Mouse (Mus musculus): ENCODE results near the gene Pogz. TPM values are rescaled to one million over a fixed set of nuclear protein-coding genes. Genes with fewer than 3 reads are reported as not detected.

The Pogz gene
- polyA plus RNA-seq, 1 experiment from 2014 or later, result 25.6 TPM

DNA sequence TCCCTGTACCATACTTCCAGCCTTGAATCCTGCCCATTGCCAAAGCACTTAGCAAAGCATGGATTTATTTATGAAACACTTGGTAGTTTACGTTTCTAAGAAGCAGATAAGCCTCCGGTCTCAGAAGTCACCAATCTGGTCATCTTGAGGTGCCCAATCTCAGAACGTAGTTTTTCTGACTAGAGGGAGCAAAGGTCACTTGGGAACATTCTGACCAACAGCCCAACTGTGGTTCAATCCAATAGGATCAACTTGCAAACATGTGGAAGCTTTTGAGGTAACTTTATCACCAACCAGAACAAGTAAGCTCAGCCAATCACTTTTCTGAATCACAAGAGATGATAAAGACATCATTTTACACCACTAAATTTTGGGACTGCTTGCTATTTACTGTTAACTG, 2.0 kb upstream of the Pogz start:
- ATAC-seq, result no peak
- H3K36me3 ChIP-seq (ENCODE audit: poor library complexity, severe bottlenecking), result no peaks in the 10 kb centered on the region
- H3K4me1 ChIP-seq, result peaks cover 21% of the 10 kb centered on the region
- H3K4me2 ChIP-seq, result no peak overlapping the region
- no peak overlapping the region for H3K9ac ChIP-seq
- H3K9me3 ChIP-seq (replicated peaks), result no peaks in the 10 kb centered on the region
- H3K27me3 ChIP-seq, result peaks cover 4% of the 10 kb centered on the region; the same call in 1 of the 2 replicates
- 84% methylated on average over 3 of the region's 3 CpGs for WGBS
- no peak overlapping the region for H3K27ac ChIP-seq
- H3K4me3 ChIP-seq, result no peak overlapping the region

- WGBS, result 2% methylated on average over 26 of the region's 62 CpGs
- Histone ChIP-seq H3K27ac (peak overlapping the region; percentile 99), H3K4me3 (peak overlapping the region; percentile 68), H3K4me2 (peak overlapping the region; percentile 74), H3K9ac (peak overlapping the region; percentile 89), H3K27me3 (no peaks in the 10 kb centered on the region), H3K9me3 (replicated peaks) (no peaks in the 10 kb centered on the region), H3K4me1 (peaks cover 30% of the 10 kb centered on the region), H3K36me3 (ENCODE audit: poor library complexity, severe bottlenecking) (no peaks in the 10 kb centered on the region)
- ATAC-seq, result peak; percentile 78
These were observed 661 bp downstream of the Pogz start for GRCm38 (mm10) chr3:94837959-94838496.

- peaks cover 30% of the 10 kb centered on the region for H3K4me1 ChIP-seq
- H3K9me3 ChIP-seq (replicated peaks), result no peaks in the 10 kb centered on the region
- ATAC-seq, result no peak
- peaks cover 1% of the 10 kb centered on the region; the same call in 1 of the 2 replicates for H3K36me3 ChIP-seq (ENCODE audit: poor library complexity, severe bottlenecking)
- WGBS, result 8% methylated on average over 9 of the region's 9 CpGs
- H3K27me3 ChIP-seq, result no peaks in the 10 kb centered on the region
- peak overlapping the region; percentile 74 for H3K4me2 ChIP-seq
- H3K9ac ChIP-seq, result peak overlapping the region; percentile 89
- peak overlapping the region; percentile 68 for H3K4me3 ChIP-seq
- peak overlapping the region; percentile 99 for H3K27ac ChIP-seq
These were observed 1.3 kb downstream of the Pogz start for GRCm38 (mm10) chr3:94838631-94839030.

- Histone ChIP-seq H3K9ac (peak overlapping the region; percentile 89), H3K4me2 (peak overlapping the region; percentile 74), H3K4me1 (peaks cover 30% of the 10 kb centered on the region), H3K9me3 (replicated peaks) (no peaks in the 10 kb centered on the region), H3K27ac (0 out of 2 replicates have a peak overlapping the region, but pooled peaks have one; percentile 99), H3K27me3 (no peaks in the 10 kb centered on the region), H3K4me3 (peak overlapping the region; percentile 68), H3K36me3 (ENCODE audit: poor library complexity, severe bottlenecking) (peaks cover 2% of the 10 kb centered on the region; the same call in 1 of the 2 replicates)
- no peak for ATAC-seq
- 71% methylated on average over 5 of the region's 5 CpGs for WGBS
These were observed 1.7 kb downstream of the Pogz start for GRCm38 (mm10) chr3:94839101-94839500.

DNA sequence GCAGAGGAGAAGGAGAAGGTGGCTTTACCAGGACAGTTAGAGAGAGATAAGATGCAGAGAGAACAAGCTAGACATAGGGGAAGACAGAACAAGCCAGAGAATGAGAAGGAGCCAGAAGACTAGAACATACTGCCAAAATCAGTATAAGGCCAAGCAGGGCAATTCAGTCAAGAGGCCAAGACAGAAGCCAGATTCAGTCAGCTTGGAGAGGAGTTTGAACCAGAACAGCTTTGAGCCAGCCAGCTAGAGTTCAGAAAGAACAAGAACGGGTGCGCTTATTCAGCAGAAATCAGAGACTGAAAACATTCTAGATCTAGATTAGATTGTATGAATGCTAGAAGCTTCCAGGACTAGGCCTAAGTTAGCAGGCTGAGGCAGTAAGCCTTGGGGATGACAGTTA, 10.0 kb downstream of the Pogz start:
- Histone ChIP-seq H3K4me2 (no peak overlapping the region), H3K27ac (no peak overlapping the region), H3K36me3 (ENCODE audit: poor library complexity, severe bottlenecking) (peaks cover 2% of the 10 kb centered on the region; the same call in 1 of the 2 replicates), H3K9me3 (replicated peaks) (no peaks in the 10 kb centered on the region), H3K9ac (no peak overlapping the region), H3K4me3 (no peak overlapping the region), H3K27me3 (no peaks in the 10 kb centered on the region), H3K4me1 (peaks cover 10% of the 10 kb centered on the region)
- WGBS, result 94% methylated on average over 2 of the region's 2 CpGs
- no peak for ATAC-seq

DNA sequence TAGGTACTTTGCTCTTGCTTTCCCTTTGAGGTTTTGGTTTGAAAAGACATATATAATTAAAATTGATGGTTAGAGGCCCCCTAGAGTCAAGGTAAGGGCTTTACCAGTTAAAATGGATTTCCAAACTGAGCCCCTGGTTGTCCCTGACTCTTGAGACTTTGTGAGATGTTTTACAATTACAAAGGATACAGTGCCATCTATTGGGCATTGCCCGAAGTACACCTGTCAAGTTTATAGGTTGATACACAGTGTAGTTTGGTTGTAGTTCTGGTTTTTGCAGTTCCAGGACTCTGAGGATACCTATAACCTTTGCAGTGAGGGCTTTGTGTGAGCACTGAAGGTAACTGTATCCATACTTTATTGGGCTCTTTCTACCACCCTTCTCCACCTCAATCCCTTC, 12.0 kb downstream of the Pogz start:
- ATAC-seq, result no peak
- peaks cover 7% of the 10 kb centered on the region for H3K4me1 ChIP-seq
- no peak overlapping the region for H3K4me2 ChIP-seq
- no peak overlapping the region for H3K4me3 ChIP-seq
- no peaks in the 10 kb centered on the region for H3K9me3 ChIP-seq (replicated peaks)
- H3K27ac ChIP-seq, result no peak overlapping the region
- peaks cover 4% of the 10 kb centered on the region for H3K36me3 ChIP-seq (ENCODE audit: poor library complexity, severe bottlenecking)
- WGBS, result 21% methylated on average over 1 of the region's 1 CpGs
- H3K9ac ChIP-seq, result no peak overlapping the region
- no peaks in the 10 kb centered on the region for H3K27me3 ChIP-seq

DNA sequence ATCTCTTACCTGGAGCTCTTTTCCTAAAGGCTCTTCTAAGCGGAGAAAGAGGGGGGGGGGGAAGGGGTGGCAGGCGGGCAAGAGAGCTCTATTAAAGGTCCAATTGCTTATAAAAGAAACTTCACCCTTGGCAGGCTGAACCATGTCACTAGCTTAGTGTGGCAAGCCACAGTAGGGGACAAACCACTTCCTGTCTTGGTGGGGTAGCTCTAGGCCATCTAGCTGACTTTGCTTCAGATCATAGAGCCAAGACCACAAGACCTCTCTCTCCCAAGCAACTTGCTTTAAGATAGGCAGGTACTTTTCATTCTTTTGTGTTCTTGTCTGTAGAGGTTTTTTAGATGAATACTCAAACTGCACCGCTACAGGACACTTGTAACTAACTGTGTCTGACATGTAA, 14.4 kb downstream of the Pogz start:
- ATAC-seq, result no peak
- WGBS, result 86% methylated on average over 3 of the region's 3 CpGs

GRCm38 (mm10) chr3:94852215-94852614, 14.8 kb downstream of the Pogz start:
- Histone ChIP-seq H3K4me2 (no peak overlapping the region), H3K9me3 (replicated peaks) (no peaks in the 10 kb centered on the region), H3K9ac (no peak overlapping the region), H3K4me1 (no peaks in the 10 kb centered on the region), H3K36me3 (ENCODE audit: poor library complexity, severe bottlenecking) (peaks cover 31% of the 10 kb centered on the region), H3K4me3 (no peak overlapping the region), H3K27ac (no peak overlapping the region), H3K27me3 (no peaks in the 10 kb centered on the region)
- ATAC-seq, result no peak
- WGBS, result 85% methylated on average over 3 of the region's 3 CpGs

More for the DNA sequence above, 14.4 kb downstream of the Pogz start:
- no peak overlapping the region for H3K4me2 ChIP-seq
- H3K4me3 ChIP-seq, result no peak overlapping the region
- H3K9ac ChIP-seq, result no peak overlapping the region
- no peaks in the 10 kb centered on the region for H3K9me3 ChIP-seq (replicated peaks)
- H3K27me3 ChIP-seq, result no peaks in the 10 kb centered on the region
- H3K4me1 ChIP-seq, result no peaks in the 10 kb centered on the region
- no peak overlapping the region for H3K27ac ChIP-seq
- H3K36me3 ChIP-seq (ENCODE audit: poor library complexity, severe bottlenecking), result peaks cover 26% of the 10 kb centered on the region

DNA sequence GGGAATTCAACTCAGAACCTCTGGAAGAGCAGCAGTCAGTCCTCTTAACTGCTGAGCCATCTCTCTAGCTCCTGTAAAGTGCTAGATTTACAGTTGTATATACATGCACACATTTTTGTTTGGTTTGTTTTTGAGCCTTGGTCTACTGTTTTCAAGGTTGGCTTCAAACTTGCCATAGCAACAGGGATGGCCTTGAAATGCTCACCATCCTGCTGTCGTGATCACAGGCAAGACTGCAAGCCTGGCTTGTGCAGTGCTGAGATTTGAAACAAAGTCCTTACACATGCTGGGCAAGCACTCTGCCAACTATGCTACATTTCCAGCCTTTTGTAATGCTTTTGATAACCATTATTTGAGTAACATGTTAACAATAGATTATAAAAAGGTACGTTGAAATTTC, 22.1 kb downstream of the Pogz start:
- Histone ChIP-seq H3K4me2 (no peak overlapping the region), H3K27me3 (no peaks in the 10 kb centered on the region), H3K4me3 (no peak overlapping the region), H3K9me3 (replicated peaks) (no peaks in the 10 kb centered on the region), H3K9ac (no peak overlapping the region), H3K27ac (no peak overlapping the region), H3K4me1 (no peaks in the 10 kb centered on the region), H3K36me3 (ENCODE audit: poor library complexity, severe bottlenecking) (peaks cover 84% of the 10 kb centered on the region)
- WGBS, result 86% methylated on average over 2 of the region's 2 CpGs
- ATAC-seq, result no peak

GRCm38 (mm10) chr3:94869011-94869410, 31.6 kb downstream of the Pogz start:
- H3K27ac ChIP-seq, result no peak overlapping the region
- no peak overlapping the region for H3K4me2 ChIP-seq
- 97% methylated on average over 3 of the region's 3 CpGs for WGBS
- no peaks in the 10 kb centered on the region for H3K9me3 ChIP-seq (replicated peaks)
- no peaks in the 10 kb centered on the region for H3K27me3 ChIP-seq
- no peak overlapping the region for H3K9ac ChIP-seq
- H3K4me3 ChIP-seq, result no peak overlapping the region
- no peaks in the 10 kb centered on the region for H3K4me1 ChIP-seq
- H3K36me3 ChIP-seq (ENCODE audit: poor library complexity, severe bottlenecking), result peaks cover 93% of the 10 kb centered on the region
- no peak for ATAC-seq

DNA sequence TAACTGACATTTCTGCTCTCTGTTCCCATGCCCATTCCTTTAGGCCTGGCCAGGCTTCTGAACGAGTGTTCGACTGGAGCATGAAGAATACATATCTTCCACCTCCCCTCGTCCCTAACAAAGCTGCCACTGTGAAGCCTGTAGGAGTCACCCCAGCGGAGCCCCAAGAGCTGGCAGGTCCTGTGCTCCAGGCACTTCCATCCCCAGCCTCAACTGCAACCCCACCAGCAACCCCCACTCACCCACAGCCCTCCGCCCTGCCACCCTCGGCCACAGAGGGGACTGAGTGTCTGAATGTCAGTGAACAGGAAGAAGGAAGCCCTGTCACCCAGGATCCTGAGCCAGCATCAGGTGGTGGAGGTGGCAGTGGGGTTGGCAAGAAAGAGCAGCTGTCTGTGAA, 41.3 kb downstream of the Pogz start:
- H3K27ac ChIP-seq, result no peak overlapping the region
- H3K36me3 ChIP-seq (ENCODE audit: poor library complexity, severe bottlenecking), result peaks cover 98% of the 10 kb centered on the region
- no peaks in the 10 kb centered on the region for H3K9me3 ChIP-seq (replicated peaks)
- no peak overlapping the region for H3K9ac ChIP-seq
- H3K4me1 ChIP-seq, result no peaks in the 10 kb centered on the region
- ATAC-seq, result no peak
- no peaks in the 10 kb centered on the region for H3K27me3 ChIP-seq
- WGBS, result 91% methylated on average over 6 of the region's 6 CpGs
- no peak overlapping the region for H3K4me3 ChIP-seq
- H3K4me2 ChIP-seq, result no peak overlapping the region

- 74% methylated on average over 4 of the region's 4 CpGs for WGBS
These were observed 44.5 kb downstream of the Pogz start for GRCm38 (mm10) chr3:94881840-94882239.

GRCm38 (mm10) chr3:94882579-94882978, 45.2 kb downstream of the Pogz start:
- H3K27me3 ChIP-seq, result no peaks in the 10 kb centered on the region
- H3K27ac ChIP-seq, result no peak overlapping the region
- no peak overlapping the region for H3K4me2 ChIP-seq
- H3K9ac ChIP-seq, result no peak overlapping the region
- no peak for ATAC-seq
- no peaks in the 10 kb centered on the region for H3K9me3 ChIP-seq (replicated peaks)
- WGBS, result 85% methylated on average over 3 of the region's 3 CpGs
- peaks cover 78% of the 10 kb centered on the region for H3K36me3 ChIP-seq (ENCODE audit: poor library complexity, severe bottlenecking)
- H3K4me3 ChIP-seq, result no peak overlapping the region
- H3K4me1 ChIP-seq, result peaks cover 17% of the 10 kb centered on the region

More at GRCm38 (mm10) chr3:94881840-94882239, 44.5 kb downstream of the Pogz start:
- no peaks in the 10 kb centered on the region for H3K9me3 ChIP-seq (replicated peaks)
- no peak for ATAC-seq
- H3K27ac ChIP-seq, result no peak overlapping the region
- no peak overlapping the region for H3K4me3 ChIP-seq
- peaks cover 85% of the 10 kb centered on the region for H3K36me3 ChIP-seq (ENCODE audit: poor library complexity, severe bottlenecking)
- H3K4me2 ChIP-seq, result no peak overlapping the region
- no peak overlapping the region for H3K9ac ChIP-seq
- peaks cover 13% of the 10 kb centered on the region for H3K4me1 ChIP-seq
- no peaks in the 10 kb centered on the region for H3K27me3 ChIP-seq

Measured in forebrain, embryonic 13.5 days (tissue).